Mouse (Mus musculus) forebrain, embryonic 12.5 days (tissue): ENCODE data around the gene Ptpn5. TPM values are rescaled to one million over a fixed set of nuclear protein-coding genes. Genes with fewer than 3 reads are reported as not detected.

Source experiments
- ATAC-seq: fragments of 200-750 bp; cut with Nextera tagmentation; 2 replicates; pipeline ENCODE4 v1.8.0; 2017; ENCODE audit warnings: moderate TSS enrichment; ENCODE audit not compliant: low FRiP score
- H3K27ac ChIP-seq: fragments of 300-500 bp; sonication (generic); 2 replicates; pipeline ENCODE4 v1.5.1; 2016; ENCODE audit warnings: mild to moderate bottlenecking
- H3K27me3 ChIP-seq: fragments of 300-500 bp; sonication (generic); 2 replicates; pipeline ENCODE4 v1.6.1; 2016; ENCODE audit warnings: mild to moderate bottlenecking
- H3K36me3 ChIP-seq: fragments of 300-500 bp; sonication (generic); replicated peaks from 2 replicates; pipeline ENCODE4 v1.6.1; 2016; ENCODE audit warnings: mild to moderate bottlenecking
- H3K4me1 ChIP-seq: fragments of 300-500 bp; sonication (generic); 2 replicates; pipeline ENCODE4 v1.6.1; 2016
- H3K4me2 ChIP-seq: fragments of 300-500 bp; sonication (generic); 2 replicates; pipeline ENCODE4 v1.6.1; 2016; ENCODE audit warnings: mild to moderate bottlenecking, moderate library complexity
- H3K4me3 ChIP-seq: fragments of 300-500 bp; sonication (generic); replicated peaks from 2 replicates; pipeline ENCODE4 v1.5.1; 2016; ENCODE audit warnings: mild to moderate bottlenecking
- H3K9ac ChIP-seq: fragments of 300-500 bp; sonication (generic); 2 replicates; pipeline ENCODE4 v1.6.1; 2016; ENCODE audit warnings: mild to moderate bottlenecking
- H3K9me3 ChIP-seq: fragments of 300-500 bp; sonication (generic); 2 replicates; pipeline ENCODE4 v1.6.1; 2016
- WGBS: fragments of 180-500 bp; shearing (Covaris S2); methylation state at CpG from one replicate; pipeline ENCODE4 v1.1.7; 2016; 5-methylcytosine and 5-hydroxymethylcytosine counted together
- polyA plus RNA-seq: library from polyadenylated mRNA; unstranded; fragments of >200 nt; fragmentation: Nextera tagmentation; extraction: Ambion mirVana; gene quantifications from 2 replicates; pipeline ENCODE4 v1.2.1, GENCODE M21; 2016

The Ptpn5 gene
- polyA plus RNA-seq, 1 experiment from 2014 or later = 30.6 TPM

- Histone ChIP-seq H3K4me1 (no peaks in the 10 kb centered on the region), H3K36me3 (no peaks in the 10 kb centered on the region), H3K27me3 (no peaks in the 10 kb centered on the region), H3K4me3 (no peak overlapping the region), H3K4me2 (no peak overlapping the region), H3K9me3 (no peaks in the 10 kb centered on the region), H3K27ac (no peak overlapping the region), H3K9ac (no peak overlapping the region)
- ATAC-seq = no peak
- WGBS = 74% methylated on average over 3 of the region's 3 CpGs
These were observed 56.8 kb downstream of the Ptpn5 start for GRCm38 (mm10) chr7:47076729-47077128.

GRCm38 (mm10) chr7:47076193-47076592 is 57.3 kb downstream of the Ptpn5 start:
- 90% methylated on average over 6 of the region's 6 CpGs for WGBS
- Histone ChIP-seq H3K27me3 (no peaks in the 10 kb centered on the region), H3K27ac (no peak overlapping the region), H3K9me3 (no peaks in the 10 kb centered on the region), H3K4me3 (no peak overlapping the region), H3K4me2 (no peak overlapping the region), H3K36me3 (no peaks in the 10 kb centered on the region), H3K9ac (no peak overlapping the region), H3K4me1 (no peaks in the 10 kb centered on the region)
- ATAC-seq = no peak

GRCm38 (mm10) chr7:47073536-47074521 is 59.7 kb downstream of the Ptpn5 start:
- no peaks in the 10 kb centered on the region for H3K36me3 ChIP-seq
- H3K4me1 ChIP-seq = no peaks in the 10 kb centered on the region
- ATAC-seq = no peak
- no peak overlapping the region for H3K27ac ChIP-seq
- H3K9ac ChIP-seq = no peak overlapping the region
- WGBS = 58% methylated on average over 18 of the region's 18 CpGs
- no peak overlapping the region for H3K4me3 ChIP-seq
- no peaks in the 10 kb centered on the region for H3K9me3 ChIP-seq
- no peak overlapping the region for H3K4me2 ChIP-seq
- no peaks in the 10 kb centered on the region for H3K27me3 ChIP-seq

GRCm38 (mm10) chr7:47072551-47072950 is 60.9 kb downstream of the Ptpn5 start:
- no peak for ATAC-seq
- no peak overlapping the region for H3K9ac ChIP-seq
- no peaks in the 10 kb centered on the region for H3K27me3 ChIP-seq
- no peaks in the 10 kb centered on the region for H3K9me3 ChIP-seq
- H3K4me1 ChIP-seq = no peaks in the 10 kb centered on the region
- no peak overlapping the region for H3K27ac ChIP-seq
- H3K4me2 ChIP-seq = no peak overlapping the region
- no peak overlapping the region for H3K4me3 ChIP-seq
- WGBS = 76% methylated on average over 5 of the region's 5 CpGs
- no peaks in the 10 kb centered on the region for H3K36me3 ChIP-seq

- H3K9me3 ChIP-seq = no peaks in the 10 kb centered on the region
- H3K4me1 ChIP-seq = no peaks in the 10 kb centered on the region
- H3K4me2 ChIP-seq = no peak overlapping the region
- WGBS = 85% methylated on average over 5 of the region's 5 CpGs
- no peaks in the 10 kb centered on the region for H3K36me3 ChIP-seq
- H3K27me3 ChIP-seq = no peaks in the 10 kb centered on the region
- no peak for ATAC-seq
- no peak overlapping the region for H3K9ac ChIP-seq
- no peak overlapping the region for H3K4me3 ChIP-seq
- H3K27ac ChIP-seq = no peak overlapping the region
These were observed 65.6 kb downstream of the Ptpn5 start for GRCm38 (mm10) chr7:47067879-47068278.

GRCm38 (mm10) chr7:47066942-47067341 is 66.5 kb downstream of the Ptpn5 start:
- ATAC-seq = no peak
- no peak overlapping the region for H3K4me3 ChIP-seq
- H3K36me3 ChIP-seq = no peaks in the 10 kb centered on the region
- H3K27ac ChIP-seq = no peak overlapping the region
- H3K9me3 ChIP-seq = no peaks in the 10 kb centered on the region
- 77% methylated on average over 3 of the region's 3 CpGs for WGBS
- no peaks in the 10 kb centered on the region for H3K4me1 ChIP-seq
- no peaks in the 10 kb centered on the region for H3K27me3 ChIP-seq
- H3K4me2 ChIP-seq = no peak overlapping the region
- no peak overlapping the region for H3K9ac ChIP-seq

GRCm38 (mm10) chr7:47061560-47061959 is 71.9 kb downstream of the Ptpn5 start:
- no peaks in the 10 kb centered on the region for H3K4me1 ChIP-seq
- no peak overlapping the region for H3K9ac ChIP-seq
- H3K27me3 ChIP-seq = no peaks in the 10 kb centered on the region
- no peaks in the 10 kb centered on the region for H3K9me3 ChIP-seq
- no peak overlapping the region for H3K4me2 ChIP-seq
- no peak overlapping the region for H3K27ac ChIP-seq
- no peak overlapping the region for H3K4me3 ChIP-seq
- no peak for ATAC-seq
- no peaks in the 10 kb centered on the region for H3K36me3 ChIP-seq
- 80% methylated on average over 5 of the region's 5 CpGs for WGBS

- H3K36me3 ChIP-seq = no peaks in the 10 kb centered on the region
- H3K4me3 ChIP-seq = no peak overlapping the region
- no peak overlapping the region for H3K27ac ChIP-seq
- no peaks in the 10 kb centered on the region for H3K27me3 ChIP-seq
- H3K9ac ChIP-seq = no peak overlapping the region
- no peak overlapping the region for H3K4me2 ChIP-seq
- no peak for ATAC-seq
- no peaks in the 10 kb centered on the region for H3K9me3 ChIP-seq
- H3K4me1 ChIP-seq = no peaks in the 10 kb centered on the region
- WGBS = 82% methylated on average over 7 of the region's 7 CpGs
These were observed 74.1 kb downstream of the Ptpn5 start for GRCm38 (mm10) chr7:47059339-47059738.

- H3K4me2 ChIP-seq = no peak overlapping the region
- no peak overlapping the region for H3K9ac ChIP-seq
- ATAC-seq = no peak
- H3K27ac ChIP-seq = no peak overlapping the region
- no peaks in the 10 kb centered on the region for H3K9me3 ChIP-seq
- 90% methylated on average over 4 of the region's 4 CpGs for WGBS
- peaks cover 11% of the 10 kb centered on the region for H3K4me1 ChIP-seq
- H3K4me3 ChIP-seq = no peak overlapping the region
- no peaks in the 10 kb centered on the region for H3K27me3 ChIP-seq
- H3K36me3 ChIP-seq = peaks cover 6% of the 10 kb centered on the region
These were observed 77.2 kb downstream of the Ptpn5 start for GRCm38 (mm10) chr7:47056273-47056672.

GRCm38 (mm10) chr7:47055744-47056143 is 77.7 kb downstream of the Ptpn5 start:
- H3K4me2 ChIP-seq = no peak overlapping the region
- no peaks in the 10 kb centered on the region for H3K27me3 ChIP-seq
- H3K36me3 ChIP-seq = peaks cover 6% of the 10 kb centered on the region
- 80% methylated on average over 9 of the region's 9 CpGs for whole genome bisulfite sequencing
- H3K27ac ChIP-seq = no peak overlapping the region
- no peak overlapping the region for H3K9ac ChIP-seq
- no peak overlapping the region for H3K4me3 ChIP-seq
- peaks cover 15% of the 10 kb centered on the region for H3K4me1 ChIP-seq
- ATAC-seq = no peak
- no peaks in the 10 kb centered on the region for H3K9me3 ChIP-seq

GRCm38 (mm10) chr7:47054666-47055065 is 78.8 kb downstream of the Ptpn5 start:
- Histone ChIP-seq H3K9ac (no peak overlapping the region), H3K27ac (no peak overlapping the region), H3K36me3 (peaks cover 6% of the 10 kb centered on the region), H3K4me2 (no peak overlapping the region), H3K27me3 (no peaks in the 10 kb centered on the region), H3K9me3 (no peaks in the 10 kb centered on the region), H3K4me1 (peaks cover 19% of the 10 kb centered on the region), H3K4me3 (no peak overlapping the region)
- ATAC-seq = no peak
- 75% methylated on average over 2 of the region's 2 CpGs for WGBS

GRCm38 (mm10) chr7:47053287-47053686 is 80.2 kb downstream of the Ptpn5 start:
- Histone ChIP-seq H3K9me3 (no peaks in the 10 kb centered on the region), H3K4me1 (peaks cover 19% of the 10 kb centered on the region), H3K4me3 (no peak overlapping the region), H3K27me3 (0 out of 2 replicates have a peak, but pooled peaks cover 8% of the 10 kb centered on the region), H3K4me2 (no peak overlapping the region), H3K9ac (no peak overlapping the region), H3K36me3 (peaks cover 6% of the 10 kb centered on the region), H3K27ac (no peak overlapping the region)
- WGBS = 95% methylated on average over 15 of the region's 15 CpGs
- ATAC-seq = no peak

- Histone ChIP-seq H3K4me3 (no peak overlapping the region), H3K27ac (no peak overlapping the region)
These were observed 81.2 kb downstream of the Ptpn5 start for GRCm38 (mm10) chr7:47052276-47052675.

More at GRCm38 (mm10) chr7:47052276-47052675, 81.2 kb downstream of the Ptpn5 start:
- H3K9ac ChIP-seq = no peak overlapping the region
- H3K36me3 ChIP-seq = peaks cover 6% of the 10 kb centered on the region
- no peak for ATAC-seq
- H3K4me2 ChIP-seq = peak overlapping the region; percentile 0; the same call in 1 of the 2 replicates
- H3K27me3 ChIP-seq = 0 out of 2 replicates have a peak, but pooled peaks cover 11% of the 10 kb centered on the region
- 54% methylated on average over 3 of the region's 3 CpGs for WGBS
- peaks cover 19% of the 10 kb centered on the region for H3K4me1 ChIP-seq
- H3K9me3 ChIP-seq = no peaks in the 10 kb centered on the region
